Mouse (Mus musculus): ENCODE results near the gene Ptp4a2.

DNA sequence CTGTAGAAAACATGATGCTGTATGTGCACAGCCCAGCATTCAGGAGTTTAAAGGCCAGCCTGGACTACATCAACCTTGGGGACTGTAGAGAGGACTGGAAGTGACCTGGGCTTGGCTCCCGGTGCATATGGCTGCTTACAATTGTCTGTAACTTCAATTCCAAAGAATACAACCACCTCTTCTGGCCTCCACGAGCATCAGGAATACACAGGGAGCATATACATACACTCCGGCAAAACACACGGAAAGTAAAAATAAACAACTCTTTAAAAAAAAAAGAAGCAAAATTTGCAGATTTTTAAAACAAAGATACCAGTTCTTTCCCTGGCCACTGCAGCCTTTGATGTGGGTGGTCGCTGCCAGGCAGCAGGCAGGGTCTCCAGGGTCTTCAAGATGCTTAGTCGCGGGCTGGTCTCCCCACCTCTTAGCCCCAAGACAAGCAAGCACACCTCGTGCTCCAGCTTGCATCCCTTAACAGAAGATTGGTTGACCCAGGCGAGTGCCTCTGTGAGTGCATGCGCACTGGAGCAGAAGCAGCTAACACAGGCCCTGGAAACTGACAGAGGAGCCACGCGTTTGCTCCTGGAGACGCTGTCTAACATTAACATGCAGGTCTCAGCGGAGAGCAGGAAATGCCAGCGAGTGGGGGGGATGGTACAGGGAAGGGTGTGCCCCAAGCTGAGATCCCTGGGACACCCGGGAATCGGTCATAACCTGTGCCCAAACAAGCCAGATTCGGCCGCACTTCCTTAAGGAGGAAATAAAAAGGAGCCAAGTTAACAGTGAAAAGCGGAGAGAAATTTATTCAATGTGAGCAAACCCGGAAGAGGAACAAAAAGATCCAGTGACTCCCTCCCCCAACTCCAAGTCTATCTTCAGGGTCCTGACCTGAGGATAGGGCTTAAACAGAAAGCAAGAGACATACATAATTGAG lies 66.1 kb downstream of the Ptp4a2 start:
- TF ChIP-seq POLR2A (IDR thresholded peaks at IDR 0.05; ENCODE audit: control insufficient read depth in 1 of 2, insufficient read depth in 1 of 2, low read depth in 1 of 2, low read length in 2 of 2, poor library complexity in 1 of 2): peak; percentile 60 to 92
- TF ChIP-seq POLR2AphosphoS2 (IDR thresholded peaks at IDR 0.05; ENCODE audit: low read length): peak; percentile 82
- TF ChIP-seq HCFC1 (IDR thresholded peaks at IDR 0.05; ENCODE audit: low read depth, low read length): peak; percentile 71
- no peak for TF ChIP-seq CTCF (IDR thresholded peaks at IDR 0.05 in 2 of 3, conservative IDR thresholded peaks at IDR 0.05 in 1 of 3; ENCODE audit: control insufficient read depth in 1 of 3, insufficient read depth in 1 of 3, low read depth in 2 of 3, low read length in 3 of 3, poor library complexity in 1 of 3, severe bottlenecking in 1 of 3)
